Mouse (Mus musculus) hindbrain, postnatal 0 days (tissue): ENCODE measurements around the gene Vwa7. TPM values are rescaled to one million over a fixed set of nuclear protein-coding genes. Genes with fewer than 3 reads are reported as not detected.

Source experiments
- ATAC-seq: fragments of 200-750 bp; cut with Nextera tagmentation; 2 replicates; pipeline ENCODE4 v1.8.0; 2017; ENCODE audit warnings: mild to moderate bottlenecking, moderate TSS enrichment, moderate library complexity
- DNase-seq: peaks from one replicate; pipeline ENCODE4 v3.0.0-alpha.2; 2015; ENCODE audit warnings: low spot score
- H3K27ac ChIP-seq: fragments of 300-500 bp; sonication (generic); 2 replicates; pipeline ENCODE4 v1.5.1; 2014; ENCODE audit warnings: mild to moderate bottlenecking
- H3K27me3 ChIP-seq: fragments of 300-500 bp; sonication (generic); 2 replicates; pipeline ENCODE4 v1.6.1; 2014; ENCODE audit warnings: low read length, mixed read lengths; ENCODE audit not compliant: insufficient read depth
- H3K36me3 ChIP-seq: fragments of 300-500 bp; sonication (generic); 2 replicates; pipeline ENCODE4 v1.6.1; 2014; ENCODE audit warnings: low read length, mixed read lengths; ENCODE audit not compliant: insufficient read depth
- H3K4me1 ChIP-seq: fragments of 300-500 bp; sonication (generic); 2 replicates; pipeline ENCODE4 v1.6.1; 2014; ENCODE audit warnings: antibody characterized with exemption, low read length, mixed read lengths; ENCODE audit not compliant: insufficient read depth
- H3K4me2 ChIP-seq: fragments of 300-500 bp; sonication (generic); 2 replicates; pipeline ENCODE4 v1.6.1; 2014; ENCODE audit warnings: low read depth, mild to moderate bottlenecking, low read length, moderate library complexity, mixed read lengths
- H3K4me3 ChIP-seq: fragments of 300-500 bp; sonication (generic); 2 replicates; pipeline ENCODE4 v1.5.1; 2014; ENCODE audit warnings: low read length
- H3K9ac ChIP-seq: fragments of 300-500 bp; sonication (generic); replicated peaks from 2 replicates; pipeline ENCODE4 v1.6.1; 2014; ENCODE audit warnings: mild to moderate bottlenecking, low read length, moderate library complexity, mixed read lengths
- H3K9me3 ChIP-seq: fragments of 300-500 bp; sonication (generic); 2 replicates; pipeline ENCODE4 v1.6.1; 2016; ENCODE audit warnings: low read length, mixed read lengths
- CTCF ChIP-seq: IDR thresholded peaks from 2 replicates; pipeline ENCODE4 v1.5.1; 2016; ENCODE audit warnings: antibody characterized with exemption, control low read depth, low read depth
- WGBS: fragments of 180-500 bp; shearing (Covaris S2); extraction: QIAGEN DNeasy Blood & Tissue Kit; methylation state at CpG from one replicate; pipeline ENCODE4 v1.1.7; 2014; 5-methylcytosine and 5-hydroxymethylcytosine counted together
- polyA plus RNA-seq: library from polyadenylated mRNA; unstranded; fragments of >200 nt; fragmentation: Nextera tagmentation; extraction: Ambion mirVana; gene quantifications from 2 replicates; pipeline ENCODE4 v1.2.1, GENCODE M21; 2015
- total RNA-seq: library from RNA; depleted of rRNA; stranded (reverse); fragments of >200 nt; gene quantifications from 2 replicates; pipeline ENCODE4 v1.2.3, GENCODE M21; 2014

Gene Vwa7
- total and polyA plus RNA-seq, 2 experiments from 2014 or later, result 0.11 to 0.68 TPM

GRCm38 (mm10) chr17:34977000-34977399 lies 39.4 kb upstream of the Vwa7 start:
- H3K27me3 ChIP-seq, result no peaks in the 10 kb centered on the region
- WGBS, result 91% methylated on average over 20 of the region's 20 CpGs
- peaks cover 3% of the 10 kb centered on the region for H3K4me1 ChIP-seq
- H3K4me2 ChIP-seq, result no peak overlapping the region
- no peak overlapping the region for H3K4me3 ChIP-seq
- TF ChIP-seq CTCF, result no peak
- H3K27ac ChIP-seq, result no peak overlapping the region
- no peaks in the 10 kb centered on the region for H3K9me3 ChIP-seq
- DNase-seq (no peak), ATAC-seq (no peak)
- H3K9ac ChIP-seq, result no peak overlapping the region
- H3K36me3 ChIP-seq, result no peaks in the 10 kb centered on the region

- no peak for DNase-seq
- Histone ChIP-seq H3K9me3 (no peaks in the 10 kb centered on the region), H3K4me1 (peaks cover 7% of the 10 kb centered on the region), H3K9ac (no peak overlapping the region), H3K27me3 (no peaks in the 10 kb centered on the region), H3K4me3 (no peak overlapping the region), H3K4me2 (no peak overlapping the region), H3K36me3 (no peaks in the 10 kb centered on the region), H3K27ac (no peak overlapping the region)
- TF ChIP-seq CTCF, result no peak
- no peak for ATAC-seq
- 90% methylated on average over 27 of the region's 27 CpGs for WGBS
Measured at GRCm38 (mm10) chr17:34978239-34978638, 38.1 kb upstream of the Vwa7 start.

GRCm38 (mm10) chr17:34979631-34980030 lies 36.7 kb upstream of the Vwa7 start:
- 94% methylated on average over 4 of the region's 4 CpGs for WGBS
- Histone ChIP-seq H3K4me3 (no peak overlapping the region), H3K27me3 (no peaks in the 10 kb centered on the region), H3K4me1 (peaks cover 7% of the 10 kb centered on the region), H3K27ac (no peak overlapping the region), H3K9me3 (no peaks in the 10 kb centered on the region), H3K4me2 (no peak overlapping the region), H3K36me3 (no peaks in the 10 kb centered on the region), H3K9ac (no peak overlapping the region)
- TF ChIP-seq CTCF, result no peak
- DNase-seq (no peak), ATAC-seq (no peak)

GRCm38 (mm10) chr17:34980655-34981054 lies 35.7 kb upstream of the Vwa7 start:
- 13% methylated on average over 2 of the region's 2 CpGs for WGBS
- DNase-seq (peak; percentile 70), ATAC-seq (no peak)
- H3K4me3 ChIP-seq, result peak overlapping the region; percentile 79
- H3K9ac ChIP-seq, result peak overlapping the region; percentile 79; the same call in 1 of the 2 replicates
- peaks cover 7% of the 10 kb centered on the region for H3K4me1 ChIP-seq
- H3K27ac ChIP-seq, result peak overlapping the region; percentile 94; the same call in 1 of the 2 replicates
- peak; percentile 66 for TF ChIP-seq CTCF
- no peaks in the 10 kb centered on the region for H3K9me3 ChIP-seq
- H3K4me2 ChIP-seq, result peak overlapping the region; percentile 78
- H3K27me3 ChIP-seq, result no peaks in the 10 kb centered on the region
- H3K36me3 ChIP-seq, result peaks cover 5% of the 10 kb centered on the region; the same call in 1 of the 2 replicates

DNA sequence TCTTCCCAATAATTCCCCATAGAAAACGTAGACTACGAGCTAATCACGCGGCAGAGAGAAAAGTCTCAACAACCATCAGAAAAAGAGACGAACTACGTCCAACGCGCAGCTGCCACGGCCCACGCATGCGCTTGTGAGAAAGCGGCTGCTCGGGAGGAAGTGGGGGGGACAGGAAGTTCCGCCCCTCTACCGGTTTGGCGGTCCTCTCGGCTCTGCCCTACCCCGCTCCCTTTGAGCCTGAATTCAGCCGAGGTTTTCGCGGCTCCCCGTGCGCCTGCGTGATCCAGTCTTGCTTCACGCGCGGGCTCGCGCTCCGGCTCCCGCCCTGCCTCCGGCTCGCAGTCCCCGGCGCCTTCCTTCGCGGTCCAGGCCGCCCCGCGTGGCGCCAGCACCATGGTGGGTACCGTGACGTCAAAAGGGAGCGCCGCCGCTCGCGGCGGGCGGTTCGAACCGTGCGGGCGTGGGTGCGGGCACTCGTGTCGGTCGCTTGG lies 34.6 kb upstream of the Vwa7 start, which contains the start of gene Lsm2:
TSS of gene Lsm2 (plus strand) at position 173 of the 491 bp plus-strand sequence.
- ATAC-seq, result peak; percentile 96
- H3K9ac ChIP-seq, result peak within 1 kb of the TSS; percentile 79
- H3K27me3 ChIP-seq, result no peaks in the 10 kb centered on the region
- peaks cover 15% of the 10 kb centered on the region; the same call in 1 of the 2 replicates for H3K36me3 ChIP-seq
- H3K9me3 ChIP-seq, result no peaks in the 10 kb centered on the region
- TF ChIP-seq CTCF, result no peak
- DNase-seq, result peak; percentile 95
- WGBS, result under 1% methylated on average over 56 of the region's 58 CpGs
- peak within 1 kb of the TSS; percentile 78 for H3K4me2 ChIP-seq
- peaks cover 7% of the 10 kb centered on the region for H3K4me1 ChIP-seq
- H3K27ac ChIP-seq, result peak within 1 kb of the TSS; percentile 94
- H3K4me3 ChIP-seq, result peak within 1 kb of the TSS; percentile 79

GRCm38 (mm10) chr17:34982328-34982727 lies 34.1 kb upstream of the Vwa7 start:
- under 1% methylated on average over 15 of the region's 15 CpGs for WGBS
- no peak for ATAC-seq
- Histone ChIP-seq H3K36me3 (peaks cover 16% of the 10 kb centered on the region; the same call in 1 of the 2 replicates), H3K4me3 (peak overlapping the region; percentile 79), H3K9ac (peak overlapping the region; percentile 79), H3K27ac (peak overlapping the region; percentile 94; the same call in 1 of the 2 replicates), H3K4me1 (peaks cover 7% of the 10 kb centered on the region), H3K4me2 (peak overlapping the region; percentile 78), H3K27me3 (no peaks in the 10 kb centered on the region), H3K9me3 (no peaks in the 10 kb centered on the region)
- TF ChIP-seq CTCF, result no peak
- no peak for DNase-seq

- peak; percentile 56 for DNase-seq
- H3K9ac ChIP-seq, result no peak overlapping the region
- H3K27me3 ChIP-seq, result no peaks in the 10 kb centered on the region
- no peak overlapping the region for H3K4me2 ChIP-seq
- H3K4me1 ChIP-seq, result peaks cover 7% of the 10 kb centered on the region
- no peak overlapping the region for H3K27ac ChIP-seq
- H3K4me3 ChIP-seq, result no peak overlapping the region
- ATAC-seq, result no peak
- TF ChIP-seq CTCF, result peak; percentile 75
- 71% methylated on average over 2 of the region's 2 CpGs for WGBS
- H3K9me3 ChIP-seq, result no peaks in the 10 kb centered on the region
- peaks cover 16% of the 10 kb centered on the region; the same call in 1 of the 2 replicates for H3K36me3 ChIP-seq
Measured at GRCm38 (mm10) chr17:34984218-34984617, 32.2 kb upstream of the Vwa7 start.
